Mouse (Mus musculus): Measurements from ENCODE around the gene Gphb5.

GRCm38 (mm10) chr12:75448921-75449320, 32.3 kb upstream of the Gphb5 start:
- no peak for TF ChIP-seq POLR2A (IDR thresholded peaks at IDR 0.05; ENCODE audit: borderline replicate concordance, insufficient read depth, low read length)
- TF ChIP-seq CTCF (IDR thresholded peaks at IDR 0.05; ENCODE audit: borderline replicate concordance, insufficient read depth, low read depth, low read length): no peak
